Mouse (Mus musculus) lung, embryonic 16.5 days (tissue): ENCODE data around the gene Gsg1l2. TPM values are rescaled to one million over a fixed set of nuclear protein-coding genes. Genes with fewer than 3 reads are reported as not detected.
A peak's percentile ranks its signal among the peaks of the same experiment; 100 is the strongest.

Experiments used
- ATAC-seq: fragments of 200-750 bp; cut with Nextera tagmentation; 2 replicates; pipeline ENCODE4 v1.8.0; 2017; ENCODE audit warnings: low read depth, mild to moderate bottlenecking, moderate library complexity
- H3K27ac ChIP-seq: fragments of 300-500 bp; sonication (generic); 2 replicates; pipeline ENCODE4 v1.5.1; 2014; ENCODE audit warnings: mild to moderate bottlenecking, control low read depth, low read length
- H3K27me3 ChIP-seq: fragments of 300-500 bp; sonication (generic); 2 replicates; pipeline ENCODE4 v1.6.1; 2014; ENCODE audit warnings: low read depth, low read length, mixed read lengths; ENCODE audit not compliant: control insufficient read depth, insufficient read depth
- H3K36me3 ChIP-seq: fragments of 300-500 bp; sonication (generic); 2 replicates; pipeline ENCODE4 v1.6.1; 2014; ENCODE audit warnings: low read length; ENCODE audit not compliant: control insufficient read depth, insufficient read depth
- H3K4me1 ChIP-seq: fragments of 300-500 bp; sonication (generic); replicated peaks from 2 replicates; pipeline ENCODE4 v1.6.1; 2014; ENCODE audit warnings: low read length, mixed read lengths; ENCODE audit not compliant: control insufficient read depth, insufficient read depth
- H3K4me2 ChIP-seq: fragments of 300-500 bp; sonication (generic); 2 replicates; pipeline ENCODE4 v1.6.1; 2014; ENCODE audit warnings: low read depth, low read length, control low read depth
- H3K4me3 ChIP-seq: fragments of 300-500 bp; sonication (generic); 2 replicates; pipeline ENCODE4 v1.5.1; 2014; ENCODE audit warnings: mild to moderate bottlenecking, low read length, control low read depth
- H3K9ac ChIP-seq: fragments of 300-500 bp; sonication (generic); 2 replicates; pipeline ENCODE4 v1.6.1; 2014; ENCODE audit warnings: low read length, control low read depth
- H3K9me3 ChIP-seq: fragments of 300-500 bp; sonication (generic); 2 replicates; pipeline ENCODE4 v1.6.1; 2016; ENCODE audit warnings: low read length; ENCODE audit not compliant: control insufficient read depth
- WGBS: fragments of 180-500 bp; shearing (Covaris S2); extraction: QIAGEN DNeasy Blood & Tissue Kit; methylation state at CpG from one replicate; pipeline ENCODE4 v1.1.7; 2014; 5-methylcytosine and 5-hydroxymethylcytosine counted together
- polyA plus RNA-seq: library from polyadenylated mRNA; unstranded; fragments of >200 nt; fragmentation: Nextera tagmentation; extraction: Ambion mirVana; gene quantifications from 2 replicates; pipeline ENCODE4 v1.2.1, GENCODE M21; 2015

The Gsg1l2 gene
- polyA plus RNA-seq, 1 experiment from 2014 or later, result not detected

DNA sequence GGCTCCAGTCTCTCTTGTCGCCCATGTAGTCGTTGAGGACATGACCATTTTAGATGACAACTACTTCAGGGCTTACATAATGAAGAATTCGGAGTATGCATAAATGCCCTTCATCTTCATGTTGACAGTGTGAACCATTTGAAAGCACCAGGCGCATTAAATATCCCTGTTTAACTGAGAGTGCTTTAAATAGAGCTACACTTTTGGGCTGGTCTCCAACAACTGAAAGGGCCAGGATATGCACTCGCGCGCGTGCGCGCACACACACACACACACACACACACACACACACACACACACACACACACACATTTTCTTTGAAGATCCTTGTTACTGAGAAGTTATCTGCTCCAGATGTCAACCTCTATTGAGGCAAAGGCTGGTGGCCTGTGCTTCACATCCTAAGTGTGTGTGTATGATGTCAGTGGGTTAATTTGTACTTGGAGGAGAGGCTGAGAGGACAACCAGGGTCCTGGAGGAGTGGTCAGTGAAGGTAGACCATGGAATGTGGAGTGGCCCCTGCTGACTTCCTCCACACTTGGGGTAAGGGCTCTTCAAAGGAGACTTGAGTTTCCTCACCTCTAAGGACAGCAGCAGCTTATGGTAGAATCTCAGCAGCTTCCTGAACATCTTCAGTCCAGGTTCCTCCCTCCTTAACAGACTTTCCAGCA, 61.1 kb downstream of the Gsg1l2 start:
- Histone ChIP-seq H3K27me3 (no peaks in the 10 kb centered on the region), H3K27ac (no peak overlapping the region), H3K9ac (no peak overlapping the region), H3K4me2 (no peak overlapping the region), H3K36me3 (no peaks in the 10 kb centered on the region), H3K4me1 (peaks cover 5% of the 10 kb centered on the region; the same call in 1 of the 2 replicates), H3K9me3 (no peaks in the 10 kb centered on the region), H3K4me3 (no peak overlapping the region)
- 45% methylated on average over 10 of the region's 10 CpGs for WGBS
- peak; percentile 83 for ATAC-seq

Other genes with a start within 250 kb of the Gsg1l2 start
- gene Rcvrn, start 79.3 kb upstream of the Gsg1l2 start, polyA plus RNA-seq, result not detected in 2 replicates
- 0.18 and 0.21 TPM in 2 replicates for gene Glp2r, start 3.5 kb upstream of the Gsg1l2 start, polyA plus RNA-seq
- gene Dhrs7c, start 23.6 kb downstream of the Gsg1l2 start, polyA plus RNA-seq, result 1.1 and 1.7 TPM in 2 replicates
- gene Usp43, start 147.5 kb downstream of the Gsg1l2 start, polyA plus RNA-seq, result 3.1 and 3.7 TPM in 2 replicates
- 9.7 and 13.3 TPM in 2 replicates for gene Cfap52, start 191.0 kb downstream of the Gsg1l2 start, polyA plus RNA-seq
- gene Stx8, start 191.6 kb downstream of the Gsg1l2 start, polyA plus RNA-seq, result 59.3 and 64.7 TPM in 2 replicates